Comparison of ENCODE assay signal across 12 mouse cellular contexts in the genomic region with DNA sequence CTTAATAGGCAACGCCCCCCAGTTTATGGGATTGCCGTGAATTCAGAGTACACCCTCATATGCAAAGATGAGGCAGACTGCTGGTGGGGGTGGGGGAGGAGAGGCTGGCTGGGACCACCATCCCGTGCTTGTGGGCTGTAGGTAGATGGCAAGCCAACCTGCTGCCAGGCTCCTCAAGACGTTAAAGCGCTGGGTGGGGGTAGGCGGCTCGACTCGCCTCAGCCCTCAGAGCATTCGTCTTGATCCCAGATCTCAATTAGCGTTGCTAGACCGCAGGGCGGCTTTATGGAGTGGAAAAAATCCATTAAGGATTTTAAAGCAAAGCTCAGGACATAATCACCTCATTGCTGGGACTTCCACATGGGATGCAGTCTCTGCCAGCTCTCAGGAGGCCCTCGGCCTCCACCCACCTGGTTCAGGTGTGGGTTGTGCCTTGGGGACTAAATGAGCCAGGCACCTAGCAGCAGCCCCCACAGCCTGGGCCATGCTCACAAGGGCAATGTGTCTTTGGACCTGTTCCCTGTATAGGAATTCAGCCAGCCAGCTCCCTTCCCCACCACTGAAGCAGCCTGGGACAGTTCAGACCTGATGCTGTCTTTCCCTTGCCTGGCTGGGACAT. TPM values are rescaled to one million over a fixed set of nuclear protein-coding genes. Genes with fewer than 3 reads are reported as not detected.
DNase-seq lines count a peak whose midpoint lies in the region; ATAC-seq and TF ChIP-seq lines count a peak whose summit lies in the region.
"Had no signal": no experiment of that assay in that cellular context is flagged by ENCODE, and none has a peak within 500 bp of the region (broad histone marks: within the 10 kb centered on the region; RNA-seq: fewer than 3 reads in every experiment).

No protein-coding gene starts in this region.

- H3K4me3 ChIP-seq in midbrain, embryonic 10.5 days, result no peak overlapping the region
- no peak overlapping the region for H3K4me3 ChIP-seq in midbrain, embryonic 11.5 days (ENCODE audit: low read depth, low read length)
- no peak overlapping the region for H3K4me3 ChIP-seq in kidney, adult 2 months (ENCODE audit: insufficient read depth, low read depth, low read length)
- H3K4me3 ChIP-seq in limb, embryonic 12.5 days (replicated peaks), result no peak overlapping the region
- H3K4me3 ChIP-seq: heart, adult 2 months; liver, embryonic 12.5 days had no signal

- TF ChIP-seq POLR2A in kidney, adult 2 months (IDR thresholded peaks at IDR 0.05; ENCODE audit: low read depth, low read length), result no peak

- 66% methylated on average over 13 of the region's 13 CpGs for WGBS in midbrain, embryonic 10.5 days
- WGBS in midbrain, embryonic 11.5 days, result 53% methylated on average over 13 of the region's 13 CpGs
- 47% methylated on average over 13 of the region's 13 CpGs for WGBS in kidney, adult 2 months
- 25% methylated on average over 13 of the region's 13 CpGs for WGBS in limb, embryonic 12.5 days

- no peak for DNase-seq in midbrain, embryonic 10.5 days (ENCODE audit: low spot score)
- no peak for DNase-seq in midbrain, embryonic 11.5 days (ENCODE audit: low spot score, missing footprints)
- DNase-seq in kidney, adult 2 months, result peak; percentile 50
- DNase-seq in retina, postnatal 7 days (ENCODE audit: low read depth, low spot score), result peak; percentile 32
- DNase-seq in urinary bladder, postnatal 25 days (ENCODE audit: low spot score), result no peak
- no peak for DNase-seq in layer of hippocampus, adult 9-11 months
- no peak for DNase-seq in urinary bladder, adult 18-20 months (ENCODE audit: low spot score in 2 of 2)
- DNase-seq: cerebellum, postnatal 36 days; heart, adult 2 months; thymus, postnatal 4 days had no signal

- H3K4me1 ChIP-seq in midbrain, embryonic 10.5 days, result peaks cover 38% of the 10 kb centered on the region
- H3K4me1 ChIP-seq in midbrain, embryonic 11.5 days (ENCODE audit: control insufficient read depth, insufficient read depth, low read length), result no peaks in the 10 kb centered on the region; the same call in 1 of the 2 replicates
- H3K4me1 ChIP-seq in kidney, adult 2 months (ENCODE audit: control insufficient read depth, insufficient read depth, low read length), result peaks cover 13% of the 10 kb centered on the region
- H3K4me1 ChIP-seq in limb, embryonic 12.5 days (replicated peaks), result peaks cover 44% of the 10 kb centered on the region

- ATAC-seq in midbrain, embryonic 11.5 days (ENCODE audit: low FRiP score), result no peak
- ATAC-seq in limb, embryonic 12.5 days (ENCODE audit: insufficient number of reproducible peaks, insufficient read depth, low FRiP score, low TSS enrichment, low read depth), result peak; percentile 57
- ATAC-seq: liver, embryonic 12.5 days had no signal

- no peak overlapping the region for H3K4me2 ChIP-seq in midbrain, embryonic 11.5 days
- H3K4me2 ChIP-seq in limb, embryonic 12.5 days, result no peak overlapping the region
- H3K4me2 ChIP-seq: liver, embryonic 12.5 days had no signal

- no peaks in the 10 kb centered on the region for H3K9me3 ChIP-seq in midbrain, embryonic 10.5 days (replicated peaks)
- H3K9me3 ChIP-seq in midbrain, embryonic 11.5 days (ENCODE audit: control insufficient read depth, low read length), result no peaks in the 10 kb centered on the region
- H3K9me3 ChIP-seq in limb, embryonic 12.5 days, result no peaks in the 10 kb centered on the region
- H3K9me3 ChIP-seq: liver, embryonic 12.5 days had no signal

- no peak overlapping the region for H3K9ac ChIP-seq in midbrain, embryonic 11.5 days (ENCODE audit: low read length)
- H3K9ac ChIP-seq in limb, embryonic 12.5 days (replicated peaks), result peak overlapping the region; percentile 34; the same call in 1 of the 2 replicates
- H3K9ac ChIP-seq: liver, embryonic 12.5 days had no signal

- H3K27me3 ChIP-seq in midbrain, embryonic 10.5 days (ENCODE audit: low read depth, poor library complexity, severe bottlenecking), result peaks cover 15% of the 10 kb centered on the region
- H3K27me3 ChIP-seq in midbrain, embryonic 11.5 days (ENCODE audit: control insufficient read depth, insufficient read depth, low read length), result no peaks in the 10 kb centered on the region; the same call in 1 of the 2 replicates
- no peaks in the 10 kb centered on the region for H3K27me3 ChIP-seq in kidney, adult 2 months (replicated peaks; ENCODE audit: control insufficient read depth, insufficient read depth, low read length)
- H3K27me3 ChIP-seq in limb, embryonic 12.5 days, result peaks cover 40% of the 10 kb centered on the region

- no peaks in the 10 kb centered on the region for H3K36me3 ChIP-seq in midbrain, embryonic 10.5 days
- H3K36me3 ChIP-seq in midbrain, embryonic 11.5 days (ENCODE audit: control insufficient read depth, insufficient read depth, low read length), result no peaks in the 10 kb centered on the region
- H3K36me3 ChIP-seq in kidney, adult 2 months (ENCODE audit: control insufficient read depth, insufficient read depth, low read length), result no peaks in the 10 kb centered on the region
- no peaks in the 10 kb centered on the region for H3K36me3 ChIP-seq in limb, embryonic 12.5 days
- H3K36me3 ChIP-seq: liver, embryonic 12.5 days had no signal

- H3K27ac ChIP-seq in midbrain, embryonic 10.5 days (replicated peaks), result 0 out of 2 replicates have a peak overlapping the region, but pooled peaks have one; percentile 33
- no peak overlapping the region for H3K27ac ChIP-seq in midbrain, embryonic 11.5 days (ENCODE audit: low read depth, low read length)
- no peak overlapping the region for H3K27ac ChIP-seq in kidney, adult 2 months (ENCODE audit: insufficient read depth, low read depth, low read length)
- H3K27ac ChIP-seq in limb, embryonic 12.5 days, result no peak overlapping the region
- H3K27ac ChIP-seq: heart, adult 2 months; liver, embryonic 12.5 days had no signal

- TF ChIP-seq CTCF in kidney, adult 2 months (conservative IDR thresholded peaks at IDR 0.05; ENCODE audit: insufficient read depth, insufficient read length, low read depth, low read length), result no peak

RNA-seq across cellular contexts. Expression of a gene that starts 34.5 kb away (rescaled TPM):
- polyA plus RNA-seq in midbrain, embryonic 10.5 days (2016; fragmentation: Nextera tagmentation; extraction: Ambion mirVana), result 5.7 and 11.4 TPM in 2 replicates
- polyA plus RNA-seq in midbrain, embryonic 11.5 days (2014; fragmentation: Nextera tagmentation; extraction: Ambion mirVana), result 7.8 and 8.3 TPM in 2 replicates
- polyA plus RNA-seq in kidney, adult 2 months (2012; rRNA removed), result 1.6 and 2.2 TPM in 2 replicates
- polyA plus RNA-seq in limb, embryonic 12.5 days (2016; fragmentation: Nextera tagmentation; extraction: Ambion mirVana), result 1.3 and 1.8 TPM in 2 replicates

Comparison
In these comparisons a context has a peak if more than half of its experiments do, and no peak if none do; other contexts are left out.
1. DNase-seq: peak in kidney, adult 2 months (single experiment) and retina, postnatal 7 days (single experiment); none in midbrain, embryonic 10.5 days (single experiment), midbrain, embryonic 11.5 days (single experiment), urinary bladder, postnatal 25 days (single experiment), layer of hippocampus, adult 9-11 months (single experiment) and urinary bladder, adult 18-20 months (0 of 2).